Mouse (Mus musculus) lung, postnatal 0 days (tissue): ENCODE results near the gene Trim47.
A peak's percentile ranks its signal among the peaks of the same experiment; 100 is the strongest.

ENCODE experiments used
- CTCF ChIP-seq: IDR thresholded peaks from 2 replicates; pipeline ENCODE4 v1.5.1; 2016; ENCODE audit warnings: antibody characterized with exemption, mild to moderate bottlenecking
- EP300 ChIP-seq: IDR thresholded peaks from 2 replicates; pipeline ENCODE4 v1.6.1; 2016; ENCODE audit warnings: antibody characterized with exemption, mild to moderate bottlenecking, control low read depth

GRCm38 (mm10) chr11:116110540-116110939 lies 16.5 kb downstream of the Trim47 start:
- TF ChIP-seq CTCF (no peak), EP300 (peak; percentile 27; the same call in 1 of the 2 replicates)
